Mouse (Mus musculus) spleen, adult 2 months (tissue): ENCODE data around the gene Crebrf.

Experiments used
- CTCF ChIP-seq: fragments of 200-500 bp; IDR thresholded peaks from 2 replicates; pipeline ENCODE4 v1.5.1; 2011; ENCODE audit warnings: mild to moderate bottlenecking, inconsistent platforms; ENCODE audit not compliant: insufficient read depth, insufficient read length, insufficient replicate concordance; ENCODE audit errors: extremely low read depth
- POLR2A ChIP-seq: fragments of 200-500 bp; IDR thresholded peaks from 2 replicates; pipeline ENCODE4 v1.6.1; 2011; ENCODE audit warnings: low read depth, low read length, inconsistent platforms

- TF ChIP-seq POLR2A = peak; percentile 67
- no peak for TF ChIP-seq CTCF
Observed at GRCm38 (mm10) chr17:26715271-26715758, at the start of gene Crebrf.
